Mouse (Mus musculus): ENCODE measurements around the gene Fbxl15. TPM values are rescaled to one million over a fixed set of nuclear protein-coding genes. Genes with fewer than 3 reads are reported as not detected.

The Fbxl15 gene
- 18.7 and 25.6 TPM in 2 replicates for polyA plus RNA-seq (2015; fragmentation: Nextera tagmentation; extraction: Ambion mirVana)

GRCm38 (mm10) chr19:46328081-46329030, at the start of gene Fbxl15:
TSS of gene Fbxl15 (plus strand) at chr19:46328184.

GRCm38 (mm10) chr19:46304216-46304841, 23.7 kb upstream of the Fbxl15 start, which contains the start of gene Nfkb2:
TSS of gene Nfkb2 (plus strand) at chr19:46304320.

GRCm38 (mm10) chr19:46326756-46327305, 1.2 kb upstream of the Fbxl15 start, which contains the start of gene Psd:
TSS of gene Psd (minus strand) at chr19:46327156.

DNA sequence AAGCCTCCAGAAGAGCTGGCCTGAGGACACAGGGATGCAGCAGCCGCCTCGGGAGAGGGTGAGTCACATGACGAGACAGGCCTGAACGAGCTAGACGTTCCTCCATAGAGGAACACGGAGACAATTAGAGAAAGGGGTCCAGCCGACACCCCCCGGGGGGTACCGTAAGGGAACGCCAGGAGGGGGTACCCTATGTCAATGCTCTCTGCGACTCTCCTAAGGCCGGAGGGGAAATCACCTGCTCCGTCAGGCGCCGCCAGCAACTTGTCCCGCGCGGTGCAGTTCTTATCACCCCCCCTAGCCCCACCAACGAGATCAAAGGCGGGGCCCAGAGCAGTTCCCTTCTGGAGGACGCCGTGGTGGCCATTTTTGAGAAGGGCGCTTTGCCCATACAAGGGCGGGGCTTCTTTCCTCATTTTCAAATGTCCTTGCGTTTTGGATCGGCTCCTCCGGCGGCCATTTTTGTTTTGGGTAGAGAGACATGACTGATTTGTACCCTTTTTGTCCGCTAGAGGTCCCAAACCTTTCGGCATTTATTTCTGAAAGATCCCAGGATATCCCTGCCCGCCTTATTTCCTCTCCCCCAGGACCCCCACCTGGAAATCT, 10.4 kb downstream of the Fbxl15 start, which contains the start of gene Cuedc2:
Cuedc2 (minus strand) TSS at position 372 of the 606 bp plus-strand sequence.

DNA sequence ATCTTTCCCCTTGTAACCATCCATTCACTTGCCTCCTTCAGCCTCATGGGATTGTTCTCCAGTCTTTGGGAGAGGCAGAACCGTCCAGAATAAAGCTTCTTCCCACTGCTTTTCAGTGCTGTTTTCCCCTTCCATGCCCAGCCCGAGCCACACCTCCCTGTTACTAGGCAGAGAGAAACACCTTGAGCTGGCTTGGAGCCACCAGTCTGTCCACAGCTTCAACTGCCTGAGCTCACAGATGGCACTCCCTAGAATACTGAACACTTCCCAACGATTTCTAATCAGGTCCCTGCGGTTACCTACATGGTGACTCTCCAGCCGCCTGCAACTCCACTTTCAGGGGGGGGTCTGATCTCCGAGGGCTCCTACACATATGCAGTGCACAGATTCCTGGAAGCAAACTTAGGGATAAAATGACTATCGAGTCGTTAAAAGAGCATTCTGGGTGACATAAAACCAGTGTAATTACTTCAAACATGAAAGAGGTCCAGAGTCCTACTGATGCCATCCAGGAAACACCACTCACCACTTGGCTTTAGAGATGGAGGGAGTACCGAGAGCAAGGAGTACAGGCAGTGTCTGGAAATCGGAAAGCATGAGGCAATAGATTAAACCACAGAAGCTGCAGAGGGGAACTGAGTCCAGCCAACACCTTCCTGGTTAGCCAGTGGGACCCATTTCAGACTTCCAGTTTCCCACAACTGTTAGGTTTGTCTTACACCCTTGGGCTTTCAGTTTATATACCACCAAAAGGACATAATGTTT, 22.4 kb downstream of the Fbxl15 start, which contains the start of gene 2310034G01Rik:
2310034G01Rik (minus strand) TSS at position 135 of the 765 bp plus-strand sequence.

MicroRNA genes within 50 kb of the gene (microRNA counts, 519-probe panel; counts per million panel counts)
- microRNA mmu-miR-146b = 4,021 counts per million, percentile 72 among the panel's probes with 10 or more counts

Small RNA genes within 50 kb of the gene (microRNA-seq; reads per million reads assigned to microRNA genes)
- gene Mir146b = 0.93 reads per million

Other genes with a start within 250 kb of the Fbxl15 start
- gene Elovl3, start 196.3 kb upstream of the Fbxl15 start, polyA plus RNA-seq (2015; fragmentation: Nextera tagmentation; extraction: Ambion mirVana) = not detected in 2 replicates
- gene Pitx3, start 179.9 kb upstream of the Fbxl15 start, polyA plus RNA-seq (2015; fragmentation: Nextera tagmentation; extraction: Ambion mirVana) = 0.18 TPM in 1 of 2 replicates, not detected in the other
- 37.8 and 42.8 TPM in 2 replicates for gene Gbf1, start 175.7 kb upstream of the Fbxl15 start, polyA plus RNA-seq (2015; fragmentation: Nextera tagmentation; extraction: Ambion mirVana)
- 9.8 and 10.6 TPM in 2 replicates for gene Nfkb2, start 23.9 kb upstream of the Fbxl15 start, polyA plus RNA-seq (2015; fragmentation: Nextera tagmentation; extraction: Ambion mirVana)
- gene Psd, start 1.0 kb upstream of the Fbxl15 start, polyA plus RNA-seq (2015; fragmentation: Nextera tagmentation; extraction: Ambion mirVana) = 87.9 and 103 TPM in 2 replicates
- 121 and 122 TPM in 2 replicates for gene Cuedc2, start 10.5 kb downstream of the Fbxl15 start, polyA plus RNA-seq (2015; fragmentation: Nextera tagmentation; extraction: Ambion mirVana)
- 3.6 and 3.7 TPM in 2 replicates for gene Mfsd13a, start 12.9 kb downstream of the Fbxl15 start, polyA plus RNA-seq (2015; fragmentation: Nextera tagmentation; extraction: Ambion mirVana)
- 1.7 and 1.9 TPM in 2 replicates for gene 2310034G01Rik, start 22.1 kb downstream of the Fbxl15 start, polyA plus RNA-seq (2015; fragmentation: Nextera tagmentation; extraction: Ambion mirVana)
- 92.8 and 101 TPM in 2 replicates for gene Actr1a, start 67.6 kb downstream of the Fbxl15 start, polyA plus RNA-seq (2015; fragmentation: Nextera tagmentation; extraction: Ambion mirVana)
- gene Sufu, start 68.7 kb downstream of the Fbxl15 start, polyA plus RNA-seq (2015; fragmentation: Nextera tagmentation; extraction: Ambion mirVana) = 14.5 and 15.6 TPM in 2 replicates
- 14.1 and 14.5 TPM in 2 replicates for gene Trim8, start 173.5 kb downstream of the Fbxl15 start, polyA plus RNA-seq (2015; fragmentation: Nextera tagmentation; extraction: Ambion mirVana)
- gene Arl3, start 245.0 kb downstream of the Fbxl15 start, polyA plus RNA-seq (2015; fragmentation: Nextera tagmentation; extraction: Ambion mirVana) = 84.2 and 93.1 TPM in 2 replicates
- gene Sfxn2, start 245.2 kb downstream of the Fbxl15 start, polyA plus RNA-seq (2015; fragmentation: Nextera tagmentation; extraction: Ambion mirVana) = 9.6 and 10.0 TPM in 2 replicates